Mouse (Mus musculus) intestine, embryonic 16.5 days (tissue): ENCODE results near the gene Rhox4c. TPM values are rescaled to one million over a fixed set of nuclear protein-coding genes. Genes with fewer than 3 reads are reported as not detected.
"Not testable (repeated sequence)": the region's sequence is repeated elsewhere in the genome, so short reads cannot be mapped to it uniquely, and the experiment has no call there.

Experiments
- ATAC-seq: fragments of 200-750 bp; cut with Nextera tagmentation; 2 replicates; pipeline ENCODE4 v1.8.0; 2017; ENCODE audit warnings: moderate TSS enrichment, moderate library complexity
- H3K27ac ChIP-seq: fragments of 300-500 bp; sonication (generic); 2 replicates; pipeline ENCODE4 v1.5.1; 2014; ENCODE audit warnings: mild to moderate bottlenecking, low read length
- H3K27me3 ChIP-seq: fragments of 300-500 bp; sonication (generic); replicated peaks from 2 replicates; pipeline ENCODE4 v1.6.1; 2014; ENCODE audit warnings: low read length, control low read depth, mixed read lengths; ENCODE audit not compliant: control insufficient read depth, insufficient read depth
- H3K36me3 ChIP-seq: fragments of 300-500 bp; sonication (generic); 2 replicates; pipeline ENCODE4 v1.6.1; 2014; ENCODE audit warnings: low read length, control low read depth; ENCODE audit not compliant: control insufficient read depth, insufficient read depth
- H3K4me1 ChIP-seq: fragments of 300-500 bp; sonication (generic); 2 replicates; pipeline ENCODE4 v1.6.1; 2014; ENCODE audit warnings: low read length, control low read depth, mixed read lengths; ENCODE audit not compliant: control insufficient read depth, insufficient read depth
- H3K4me2 ChIP-seq: fragments of 300-500 bp; sonication (generic); 2 replicates; pipeline ENCODE4 v1.6.1; 2014; ENCODE audit warnings: low read depth, low read length, control low read depth
- H3K4me3 ChIP-seq: fragments of 300-500 bp; sonication (generic); 2 replicates; pipeline ENCODE4 v1.5.1; 2014; ENCODE audit warnings: mild to moderate bottlenecking, low read length
- H3K9ac ChIP-seq: fragments of 300-500 bp; sonication (generic); 2 replicates; pipeline ENCODE4 v1.6.1; 2014; ENCODE audit warnings: low read depth, low read length
- H3K9me3 ChIP-seq: fragments of 300-500 bp; sonication (generic); 2 replicates; pipeline ENCODE4 v1.6.1; 2016; ENCODE audit warnings: low read length, control low read depth; ENCODE audit not compliant: control insufficient read depth
- WGBS: fragments of 180-500 bp; shearing (Covaris S2); extraction: QIAGEN DNeasy Blood & Tissue Kit; methylation state at CpG from one replicate; pipeline ENCODE4 v1.1.7; 2014; 5-methylcytosine and 5-hydroxymethylcytosine counted together
- polyA plus RNA-seq: library from polyadenylated mRNA; unstranded; fragments of >200 nt; fragmentation: Nextera tagmentation; extraction: Ambion mirVana; gene quantifications from 2 replicates; pipeline ENCODE4 v1.2.1, GENCODE M21; 2015

The Rhox4c gene
- not detected in 2 replicates for polyA plus RNA-seq

DNA sequence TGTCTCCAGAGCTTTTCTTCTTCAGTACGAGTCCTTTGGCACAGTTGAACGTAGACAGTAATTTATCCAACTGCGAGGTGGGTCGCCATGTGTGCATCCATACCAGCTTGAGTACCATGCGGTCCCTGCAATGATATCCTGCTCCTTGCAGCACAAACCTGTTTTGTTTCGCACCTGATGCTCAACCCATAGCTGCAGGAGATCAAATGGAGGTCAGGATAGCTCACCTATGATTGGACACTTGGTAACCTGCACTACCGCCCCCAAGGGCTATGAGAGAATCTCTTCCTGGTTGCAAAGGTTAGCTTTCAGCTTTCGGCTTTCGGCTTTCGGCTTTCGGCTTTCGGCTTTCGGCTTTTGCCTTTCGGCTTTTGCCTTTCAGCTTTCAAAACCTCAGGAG lies at the start of gene Rhox4c:
Gene Rhox4c, plus strand, starts transcription at position 301 of the 400 bp plus-strand sequence.
- not testable (repeated sequence) for H3K9ac ChIP-seq, ATAC-seq, H3K36me3 ChIP-seq, H3K4me2 ChIP-seq, H3K9me3 ChIP-seq, H3K27ac ChIP-seq, H3K27me3 ChIP-seq, H3K4me1 ChIP-seq, H3K4me3 ChIP-seq
- 90% methylated on average over 14 of the region's 14 CpGs for WGBS

DNA sequence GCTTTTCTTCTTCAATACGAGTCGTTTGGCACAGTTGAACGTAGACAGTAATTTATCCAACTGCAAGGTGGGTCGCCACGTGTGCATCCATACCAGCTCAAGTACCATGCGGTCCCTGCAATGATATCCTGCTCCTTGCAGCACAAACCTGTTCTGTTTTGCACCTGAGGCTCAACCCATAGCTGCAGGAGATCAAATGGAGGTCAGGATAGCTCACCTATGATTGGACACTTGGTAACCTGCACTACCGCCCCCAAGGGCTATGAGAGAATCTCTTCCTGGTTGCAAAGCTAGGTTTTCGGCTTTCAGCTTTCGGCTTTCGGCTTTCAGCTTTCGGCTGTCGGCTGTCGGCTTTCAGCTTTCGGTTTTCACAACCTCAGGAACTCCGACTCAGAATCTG lies 47.9 kb upstream of the Rhox4c start, which contains the start of gene Rhox4b:
Gene Rhox4b, plus strand, starts transcription at position 301 of the 400 bp plus-strand sequence.
- ATAC-seq, H3K27ac ChIP-seq, H3K4me1 ChIP-seq, H3K4me3 ChIP-seq, H3K9ac ChIP-seq, H3K9me3 ChIP-seq, H3K4me2 ChIP-seq, H3K27me3 ChIP-seq, H3K36me3 ChIP-seq: not testable (repeated sequence)
- WGBS, result 89% methylated on average over 14 of the region's 15 CpGs

DNA sequence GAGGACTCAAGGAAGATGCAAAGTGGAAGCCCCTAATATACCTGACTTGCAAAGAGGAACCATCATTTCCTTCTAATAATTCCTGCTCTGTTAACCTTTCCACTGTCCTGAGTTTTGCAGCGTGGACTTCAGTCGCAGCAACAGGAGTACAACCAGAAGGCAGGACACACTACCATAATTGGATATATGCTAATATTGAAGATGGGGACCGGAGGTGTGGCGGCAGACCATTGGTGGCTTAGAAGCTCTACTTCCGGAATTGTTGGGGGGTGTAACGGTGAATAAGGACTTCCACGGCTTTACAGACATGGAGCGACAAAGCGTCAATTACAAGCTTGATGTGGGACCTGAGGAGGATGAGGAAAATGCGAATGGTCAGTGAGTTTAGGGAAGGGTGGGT lies 26.8 kb upstream of the Rhox4c start, which contains the start of gene Rhox2c:
Gene Rhox2c, plus strand, starts transcription at position 301 of the 400 bp plus-strand sequence.
- H3K9me3 ChIP-seq, H3K27me3 ChIP-seq, H3K4me2 ChIP-seq, ATAC-seq, H3K9ac ChIP-seq, H3K27ac ChIP-seq, H3K4me3 ChIP-seq, H3K4me1 ChIP-seq, H3K36me3 ChIP-seq: not testable (repeated sequence)
- 97% methylated on average over 5 of the region's 10 CpGs for WGBS

DNA sequence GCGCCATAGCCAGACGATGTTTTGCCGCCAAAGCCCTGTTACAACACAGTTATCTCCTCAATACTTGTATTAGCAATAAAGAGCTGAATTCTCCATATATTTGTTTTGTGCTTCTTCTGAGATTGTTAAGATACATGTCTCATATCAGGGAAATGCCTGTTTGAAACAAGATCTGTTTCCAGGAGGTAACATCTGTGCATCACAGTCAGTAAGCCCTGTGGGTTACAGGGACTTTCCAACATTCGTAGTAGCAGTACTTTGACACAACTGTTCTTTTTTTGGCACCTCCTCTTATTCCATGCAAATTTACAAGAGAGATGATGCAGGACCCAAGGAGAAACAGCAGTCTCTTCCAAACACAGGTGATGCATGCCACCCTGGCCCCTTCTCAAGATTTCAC lies 21.9 kb upstream of the Rhox4c start, which contains the start of gene Rhox3c:
Gene Rhox3c, plus strand, starts transcription at position 301 of the 400 bp plus-strand sequence.
- H3K4me1 ChIP-seq, ATAC-seq, H3K4me2 ChIP-seq, H3K36me3 ChIP-seq, H3K4me3 ChIP-seq, H3K9me3 ChIP-seq, H3K9ac ChIP-seq, H3K27me3 ChIP-seq, H3K27ac ChIP-seq: not testable (repeated sequence)
- WGBS, result 91% methylated on average over 3 of the region's 4 CpGs

DNA sequence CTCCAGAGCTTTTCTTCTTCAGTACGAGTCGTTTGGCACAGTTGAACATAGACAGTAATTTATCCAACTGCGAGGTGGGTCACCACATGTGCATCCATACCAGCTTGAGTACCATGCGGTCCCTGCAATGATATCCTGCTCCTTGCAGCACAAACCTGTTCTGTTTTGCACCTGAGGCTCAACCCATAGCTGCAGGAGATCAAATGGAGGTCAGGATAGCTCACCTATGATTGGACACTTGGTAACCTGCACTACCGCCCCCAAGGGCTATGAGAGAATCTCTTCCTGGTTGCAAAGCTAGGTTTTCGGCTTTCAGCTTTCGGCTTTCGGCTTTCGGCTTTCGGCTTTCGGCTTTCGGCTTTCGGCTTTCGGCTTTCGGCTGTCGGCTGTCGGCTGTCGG lies 33.9 kb downstream of the Rhox4c start, which contains the start of gene Rhox4d:
Gene Rhox4d, plus strand, starts transcription at position 301 of the 400 bp plus-strand sequence.
- ATAC-seq, H3K27me3 ChIP-seq, H3K4me2 ChIP-seq, H3K9me3 ChIP-seq, H3K4me3 ChIP-seq, H3K4me1 ChIP-seq, H3K9ac ChIP-seq, H3K27ac ChIP-seq, H3K36me3 ChIP-seq: not testable (repeated sequence)
- 94% methylated on average over 16 of the region's 18 CpGs for WGBS

DNA sequence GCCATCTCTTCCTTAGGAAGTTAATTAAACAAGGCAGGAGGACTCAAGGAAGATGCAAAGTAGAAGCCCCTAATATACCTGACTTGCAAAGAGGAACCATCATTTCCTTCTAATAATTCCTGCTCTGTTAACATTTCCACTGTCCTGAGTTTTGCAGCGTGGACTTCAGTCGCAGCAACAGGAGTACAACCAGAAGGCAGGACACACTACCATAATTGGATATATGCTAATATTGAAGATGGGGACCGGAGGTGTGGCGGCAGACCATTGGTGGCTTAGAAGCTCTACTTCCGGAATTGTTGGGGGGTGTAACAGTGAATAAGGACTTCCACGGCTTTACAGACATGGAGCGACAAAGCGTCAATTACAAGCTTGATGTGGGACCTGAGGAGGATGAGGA lies 50.0 kb downstream of the Rhox4c start, which contains the start of gene Rhox2e:
Gene Rhox2e, plus strand, starts transcription at position 301 of the 400 bp plus-strand sequence.
- 93% methylated on average over 2 of the region's 8 CpGs for WGBS

More for the DNA sequence above, 50.0 kb downstream of the Rhox4c start, which contains the start of gene Rhox2e:
- not testable (repeated sequence) for H3K27ac ChIP-seq, H3K36me3 ChIP-seq, H3K9me3 ChIP-seq, H3K4me2 ChIP-seq, H3K4me3 ChIP-seq, H3K27me3 ChIP-seq, H3K4me1 ChIP-seq, ATAC-seq, H3K9ac ChIP-seq

Other genes starting within 250 kb of the Rhox4c start
- gene Rhox2a, start 235.4 kb upstream of the Rhox4c start, polyA plus RNA-seq, result not detected in 2 replicates
- gene Rhox3a, start 230.4 kb upstream of the Rhox4c start, polyA plus RNA-seq, result not detected in 2 replicates
- not detected in 2 replicates for gene Rhox4a, start 215.0 kb upstream of the Rhox4c start, polyA plus RNA-seq
- not detected in 2 replicates for gene Rhox3a2, start 100.3 kb upstream of the Rhox4c start, polyA plus RNA-seq
- not detected in 2 replicates for gene Rhox4a2, start 89.5 kb upstream of the Rhox4c start, polyA plus RNA-seq
- not detected in 2 replicates for gene Rhox2b, start 68.3 kb upstream of the Rhox4c start, polyA plus RNA-seq
- gene Rhox4b, start 47.8 kb upstream of the Rhox4c start, polyA plus RNA-seq, result not detected in 2 replicates
- gene Rhox2c, start 26.7 kb upstream of the Rhox4c start, polyA plus RNA-seq, result not detected in 2 replicates
- gene Rhox3c, start 21.8 kb upstream of the Rhox4c start, polyA plus RNA-seq, result not detected in 2 replicates
- not detected in 2 replicates for gene Rhox2d, start 13.1 kb downstream of the Rhox4c start, polyA plus RNA-seq
- gene Rhox4d, start 34.0 kb downstream of the Rhox4c start, polyA plus RNA-seq, result not detected in 2 replicates
- not detected in 2 replicates for gene Rhox2e, start 50.1 kb downstream of the Rhox4c start, polyA plus RNA-seq
- not detected in 2 replicates for gene Rhox3e, start 61.7 kb downstream of the Rhox4c start, polyA plus RNA-seq
- not detected in 2 replicates for gene Rhox4e, start 77.1 kb downstream of the Rhox4c start, polyA plus RNA-seq
- gene Rhox2f, start 91.1 kb downstream of the Rhox4c start, polyA plus RNA-seq, result not detected in 2 replicates
- not detected in 2 replicates for gene Rhox3f, start 100.7 kb downstream of the Rhox4c start, polyA plus RNA-seq
- not detected in 2 replicates for gene Rhox4f, start 127.4 kb downstream of the Rhox4c start, polyA plus RNA-seq
- gene Rhox3g, start 148.3 kb downstream of the Rhox4c start, polyA plus RNA-seq, result not detected in 2 replicates
- gene Rhox2g, start 163.1 kb downstream of the Rhox4c start, polyA plus RNA-seq, result not detected in 2 replicates
- gene Rhox4g, start 171.0 kb downstream of the Rhox4c start, polyA plus RNA-seq, result not detected in 2 replicates
- not detected in 2 replicates for gene Rhox3h, start 188.4 kb downstream of the Rhox4c start, polyA plus RNA-seq
- not detected in 2 replicates for gene Rhox2h, start 192.9 kb downstream of the Rhox4c start, polyA plus RNA-seq